Mouse (Mus musculus): ENCODE results near the gene Whrn. TPM values are rescaled to one million over a fixed set of nuclear protein-coding genes. Genes with fewer than 3 reads are reported as not detected.

Whrn gene
- polyA plus RNA-seq, 1 experiment from 2014 or later, result 0.61 TPM

DNA sequence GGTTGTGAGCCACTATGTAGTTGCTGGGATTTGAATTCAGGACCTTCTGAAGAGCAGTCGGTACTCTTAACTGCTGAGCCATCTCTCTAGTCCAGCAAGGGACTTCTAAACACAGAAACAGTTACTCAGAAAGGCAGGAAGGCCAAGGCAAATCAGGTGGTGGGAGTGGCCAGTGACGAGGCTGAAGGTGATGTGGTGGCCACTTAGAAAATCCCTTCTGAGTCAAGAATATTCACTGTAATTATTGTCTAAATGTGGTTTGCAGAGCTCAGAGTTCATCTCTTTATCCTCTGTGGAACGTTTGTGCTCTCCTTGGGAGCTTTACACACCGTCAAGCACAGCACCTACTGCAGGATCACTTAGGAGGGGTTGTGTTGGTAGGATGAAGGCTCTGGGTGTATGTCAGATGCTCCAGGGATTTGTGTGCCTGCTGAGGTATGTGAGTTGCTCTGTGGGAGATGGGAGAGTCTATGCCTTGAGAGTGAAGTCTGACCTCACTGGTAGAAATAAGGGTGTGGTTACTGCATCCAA, 18.7 kb upstream of the Whrn start:
- WGBS (ENCODE audit: insufficient replicate concordance), result 64% methylated on average over 4 of the region's 4 CpGs

DNA sequence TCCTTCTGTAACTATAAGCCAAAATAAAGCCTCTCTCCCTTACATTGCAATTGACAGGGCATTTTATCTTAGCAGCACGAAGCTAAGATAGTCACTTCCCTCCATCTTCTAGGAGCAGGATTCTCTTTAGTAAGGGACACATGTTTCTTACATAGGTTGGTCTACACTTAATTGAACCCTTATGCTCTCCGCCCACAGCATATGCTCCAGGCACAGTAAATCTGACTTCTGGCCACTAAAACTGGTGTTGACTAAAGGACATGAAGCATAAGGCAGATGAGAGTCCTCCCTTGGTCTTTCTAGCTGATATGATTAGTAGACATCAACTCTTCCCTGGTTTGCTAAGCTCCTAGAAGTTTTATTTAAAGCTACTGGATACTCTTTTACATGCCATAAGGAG, 17.1 kb upstream of the Whrn start:
- H3K4me3 ChIP-seq (ENCODE audit: low read depth, low read length), result no peak overlapping the region
- DNase-seq (no peak), ATAC-seq (no peak)
- no peaks in the 10 kb centered on the region for H3K27me3 ChIP-seq (ENCODE audit: insufficient read depth, low read length)
- no peak for TF ChIP-seq CTCF (IDR thresholded peaks at IDR 0.05; ENCODE audit: low read depth)
- TF ChIP-seq EP300 (IDR thresholded peaks at IDR 0.05; ENCODE audit: low read depth), result no peak
- WGBS (ENCODE audit: insufficient replicate concordance), result 65% methylated on average over 2 of the region's 2 CpGs
- H3K4me2 ChIP-seq (ENCODE audit: low read depth, low read length), result no peak overlapping the region
- H3K9ac ChIP-seq (replicated peaks), result no peak overlapping the region
- H3K9me3 ChIP-seq (ENCODE audit: low read length), result no peaks in the 10 kb centered on the region
- H3K36me3 ChIP-seq (replicated peaks; ENCODE audit: insufficient read depth, low read length), result no peaks in the 10 kb centered on the region
- H3K27ac ChIP-seq (ENCODE audit: low read depth), result no peak overlapping the region
- H3K4me1 ChIP-seq (ENCODE audit: insufficient read depth), result no peaks in the 10 kb centered on the region

More for the DNA sequence above, 18.7 kb upstream of the Whrn start:
- ATAC-seq, result no peak
- Histone ChIP-seq H3K27ac (ENCODE audit: low read depth) (no peak overlapping the region), H3K9me3 (ENCODE audit: low read length) (no peaks in the 10 kb centered on the region), H3K27me3 (ENCODE audit: insufficient read depth, low read length) (no peaks in the 10 kb centered on the region), H3K9ac (replicated peaks) (no peak overlapping the region), H3K4me3 (ENCODE audit: low read depth, low read length) (no peak overlapping the region), H3K36me3 (replicated peaks; ENCODE audit: insufficient read depth, low read length) (no peaks in the 10 kb centered on the region), H3K4me2 (ENCODE audit: low read depth, low read length) (no peak overlapping the region), H3K4me1 (ENCODE audit: insufficient read depth) (no peaks in the 10 kb centered on the region)
- TF ChIP-seq CTCF (IDR thresholded peaks at IDR 0.05; ENCODE audit: low read depth) (no peak), EP300 (IDR thresholded peaks at IDR 0.05; ENCODE audit: low read depth) (no peak)
- no peak for DNase-seq

DNA sequence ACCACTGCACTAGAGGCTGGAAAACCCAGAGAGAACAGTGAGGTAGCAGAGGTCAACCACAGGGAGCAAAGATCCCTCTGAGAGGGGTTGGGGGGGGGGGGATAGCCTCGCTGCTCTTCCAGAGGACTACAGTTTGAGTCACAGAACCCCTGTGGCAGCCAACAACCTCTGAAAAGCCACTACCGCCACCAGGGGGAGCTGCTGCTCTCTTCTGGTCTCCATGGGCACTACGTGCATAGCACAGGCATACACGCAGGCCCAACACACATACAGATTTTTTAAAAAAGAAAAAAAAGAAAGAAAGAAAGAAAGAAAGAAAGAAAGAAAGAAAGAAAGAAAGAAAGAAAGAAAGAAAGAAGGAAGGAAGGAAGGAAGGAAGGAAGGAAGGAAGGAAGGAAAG, 12.4 kb upstream of the Whrn start:
- H3K36me3 ChIP-seq (replicated peaks; ENCODE audit: insufficient read depth, low read length), result no peaks in the 10 kb centered on the region
- WGBS (ENCODE audit: insufficient replicate concordance), result 17% methylated on average over 4 of the region's 4 CpGs
- no peaks in the 10 kb centered on the region for H3K4me1 ChIP-seq (ENCODE audit: insufficient read depth)
- no peaks in the 10 kb centered on the region for H3K27me3 ChIP-seq (ENCODE audit: insufficient read depth, low read length)
- H3K9ac ChIP-seq (replicated peaks), result no peak overlapping the region
- no peak overlapping the region for H3K4me3 ChIP-seq (ENCODE audit: low read depth, low read length)
- no peak overlapping the region for H3K4me2 ChIP-seq (ENCODE audit: low read depth, low read length)
- DNase-seq (peak; percentile 86), ATAC-seq (peak; percentile 55)
- H3K9me3 ChIP-seq (ENCODE audit: low read length), result no peaks in the 10 kb centered on the region
- no peak overlapping the region for H3K27ac ChIP-seq (ENCODE audit: low read depth)
- no peak for TF ChIP-seq EP300 (IDR thresholded peaks at IDR 0.05; ENCODE audit: low read depth)
- TF ChIP-seq CTCF (IDR thresholded peaks at IDR 0.05; ENCODE audit: low read depth), result peak; percentile 82

DNA sequence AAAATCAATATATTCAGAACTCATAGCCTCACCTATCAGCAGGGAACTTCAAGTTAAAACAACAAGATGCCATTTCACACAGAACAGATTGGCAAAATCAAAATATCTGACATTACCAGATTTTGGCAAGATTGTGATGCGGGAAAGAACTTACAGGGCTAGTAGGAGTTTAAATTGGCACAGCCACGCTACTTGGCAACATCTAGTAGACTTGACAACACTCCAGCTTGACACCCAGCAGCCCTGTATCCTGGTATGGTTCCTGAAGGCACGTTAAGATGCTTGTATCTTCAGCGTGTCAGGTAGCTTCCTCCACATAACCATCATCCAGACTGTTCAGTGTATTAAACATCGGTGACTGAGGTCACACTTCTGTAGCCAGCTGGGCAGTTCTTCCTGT, 11.7 kb upstream of the Whrn start:
- DNase-seq (no peak), ATAC-seq (no peak)
- 70% methylated on average over 5 of the region's 5 CpGs for WGBS (ENCODE audit: insufficient replicate concordance)

GRCm38 (mm10) chr4:63503949-63504348, 8.2 kb upstream of the Whrn start:
- Histone ChIP-seq H3K27me3 (ENCODE audit: insufficient read depth, low read length) (peaks cover 8% of the 10 kb centered on the region; the same call in 1 of the 2 replicates), H3K9me3 (ENCODE audit: low read length) (no peaks in the 10 kb centered on the region), H3K4me3 (ENCODE audit: low read depth, low read length) (no peak overlapping the region), H3K4me2 (ENCODE audit: low read depth, low read length) (no peak overlapping the region), H3K36me3 (replicated peaks; ENCODE audit: insufficient read depth, low read length) (no peaks in the 10 kb centered on the region), H3K27ac (ENCODE audit: low read depth) (no peak overlapping the region), H3K9ac (replicated peaks) (no peak overlapping the region), H3K4me1 (ENCODE audit: insufficient read depth) (no peaks in the 10 kb centered on the region)
- DNase-seq (no peak), ATAC-seq (no peak)
- 46% methylated on average over 5 of the region's 5 CpGs for WGBS (ENCODE audit: insufficient replicate concordance)
- no peak for TF ChIP-seq EP300 (IDR thresholded peaks at IDR 0.05; ENCODE audit: low read depth)
- no peak for TF ChIP-seq CTCF (IDR thresholded peaks at IDR 0.05; ENCODE audit: low read depth)

More for the DNA sequence above, 11.7 kb upstream of the Whrn start:
- TF ChIP-seq EP300 (IDR thresholded peaks at IDR 0.05; ENCODE audit: low read depth) (no peak), CTCF (IDR thresholded peaks at IDR 0.05; ENCODE audit: low read depth) (no peak)
- Histone ChIP-seq H3K36me3 (replicated peaks; ENCODE audit: insufficient read depth, low read length) (no peaks in the 10 kb centered on the region), H3K27ac (ENCODE audit: low read depth) (no peak overlapping the region), H3K4me2 (ENCODE audit: low read depth, low read length) (no peak overlapping the region), H3K9me3 (ENCODE audit: low read length) (no peaks in the 10 kb centered on the region), H3K4me3 (ENCODE audit: low read depth, low read length) (no peak overlapping the region), H3K4me1 (ENCODE audit: insufficient read depth) (no peaks in the 10 kb centered on the region), H3K27me3 (ENCODE audit: insufficient read depth, low read length) (no peaks in the 10 kb centered on the region), H3K9ac (replicated peaks) (no peak overlapping the region)

GRCm38 (mm10) chr4:63501050-63501449, 5.3 kb upstream of the Whrn start:
- Histone ChIP-seq H3K36me3 (replicated peaks; ENCODE audit: insufficient read depth, low read length) (no peaks in the 10 kb centered on the region), H3K4me2 (ENCODE audit: low read depth, low read length) (no peak overlapping the region), H3K27me3 (ENCODE audit: insufficient read depth, low read length) (peaks cover 15% of the 10 kb centered on the region; the same call in 1 of the 2 replicates), H3K4me3 (ENCODE audit: low read depth, low read length) (no peak overlapping the region), H3K27ac (ENCODE audit: low read depth) (no peak overlapping the region), H3K9me3 (ENCODE audit: low read length) (no peaks in the 10 kb centered on the region), H3K4me1 (ENCODE audit: insufficient read depth) (no peaks in the 10 kb centered on the region), H3K9ac (replicated peaks) (no peak overlapping the region)
- DNase-seq, result no peak
- 55% methylated on average over 5 of the region's 5 CpGs for WGBS (ENCODE audit: insufficient replicate concordance)
- TF ChIP-seq CTCF (IDR thresholded peaks at IDR 0.05; ENCODE audit: low read depth) (no peak), EP300 (IDR thresholded peaks at IDR 0.05; ENCODE audit: low read depth) (no peak)
- no peak for ATAC-seq
